Mouse (Mus musculus): ENCODE measurements at regions not wholly inside any gene's neighbourhood (a gene's known extent, or its start where the extent isn't known, plus 50 kb on each side); places are given as distances from the start of the nearest gene placed in this dataset.

- no peak for ATAC-seq (ENCODE audit: low FRiP score, low TSS enrichment)
- H3K4me3 ChIP-seq (replicated peaks; ENCODE audit: low read depth, low read length): no peak overlapping the region
Measured at GRCm38 (mm10) chr13:39566491-39566890, 605.8 kb upstream of the Slc35b3 start.

GRCm38 (mm10) chr13:39537724-39538440 is 577.2 kb upstream of the Slc35b3 start:
- DNase-seq (peak; percentile 31), ATAC-seq (ENCODE audit: low FRiP score, low TSS enrichment) (no peak)
- Histone ChIP-seq H3K4me3 (replicated peaks; ENCODE audit: low read depth, low read length) (no peak overlapping the region), H3K27ac (replicated peaks; ENCODE audit: low read depth, low read length) (no peak overlapping the region), H3K9me3 (ENCODE audit: control insufficient read depth, low read length) (no peaks in the 10 kb centered on the region), H3K9ac (replicated peaks; ENCODE audit: low read length) (no peak overlapping the region), H3K4me1 (ENCODE audit: control insufficient read depth, insufficient read depth, low read length) (peaks cover 9% of the 10 kb centered on the region), H3K36me3 (ENCODE audit: control insufficient read depth, insufficient read depth, low read length) (no peaks in the 10 kb centered on the region), H3K27me3 (ENCODE audit: control insufficient read depth, insufficient read depth, low read length) (0 out of 2 replicates have a peak, but pooled peaks cover 3% of the 10 kb centered on the region), H3K4me2 (ENCODE audit: low read length) (peak overlapping the region; percentile 15; the same call in 1 of the 2 replicates)
- WGBS: 37% methylated on average over 14 of the region's 14 CpGs

More at GRCm38 (mm10) chr13:39566491-39566890, 605.8 kb upstream of the Slc35b3 start:
- no peaks in the 10 kb centered on the region for H3K9me3 ChIP-seq (ENCODE audit: control insufficient read depth, low read length)
- no peaks in the 10 kb centered on the region for H3K27me3 ChIP-seq (ENCODE audit: control insufficient read depth, insufficient read depth, low read length)
- no peak for DNase-seq
- no peaks in the 10 kb centered on the region for H3K4me1 ChIP-seq (ENCODE audit: control insufficient read depth, insufficient read depth, low read length)
- no peak overlapping the region for H3K4me2 ChIP-seq (ENCODE audit: low read length)
- WGBS: 85% methylated on average over 2 of the region's 2 CpGs
- H3K36me3 ChIP-seq (ENCODE audit: control insufficient read depth, insufficient read depth, low read length): no peaks in the 10 kb centered on the region
- no peak overlapping the region for H3K27ac ChIP-seq (replicated peaks; ENCODE audit: low read depth, low read length)
- no peak overlapping the region for H3K9ac ChIP-seq (replicated peaks; ENCODE audit: low read length)

GRCm38 (mm10) chr13:39526469-39526868 is 565.8 kb upstream of the Slc35b3 start:
- 86% methylated on average over 1 of the region's 1 CpGs for WGBS
- H3K4me2 ChIP-seq (ENCODE audit: low read length): no peak overlapping the region
- no peak for DNase-seq
- no peak overlapping the region for H3K4me3 ChIP-seq (replicated peaks; ENCODE audit: low read depth, low read length)
- H3K9me3 ChIP-seq (ENCODE audit: control insufficient read depth, low read length): no peaks in the 10 kb centered on the region; the same call in 1 of the 2 replicates
- H3K36me3 ChIP-seq (ENCODE audit: control insufficient read depth, insufficient read depth, low read length): no peaks in the 10 kb centered on the region
- no peak for ATAC-seq (ENCODE audit: low FRiP score, low TSS enrichment)
- H3K4me1 ChIP-seq (ENCODE audit: control insufficient read depth, insufficient read depth, low read length): peaks cover 6% of the 10 kb centered on the region
- H3K27ac ChIP-seq (replicated peaks; ENCODE audit: low read depth, low read length): no peak overlapping the region
- H3K27me3 ChIP-seq (ENCODE audit: control insufficient read depth, insufficient read depth, low read length): peaks cover 47% of the 10 kb centered on the region
- H3K9ac ChIP-seq (replicated peaks; ENCODE audit: low read length): no peak overlapping the region

- Histone ChIP-seq H3K9me3 (ENCODE audit: control insufficient read depth, low read length) (no peaks in the 10 kb centered on the region; the same call in 1 of the 2 replicates), H3K27ac (replicated peaks; ENCODE audit: low read depth, low read length) (no peak overlapping the region), H3K9ac (replicated peaks; ENCODE audit: low read length) (no peak overlapping the region; the same call in 1 of the 2 replicates), H3K36me3 (ENCODE audit: control insufficient read depth, insufficient read depth, low read length) (no peaks in the 10 kb centered on the region), H3K4me2 (ENCODE audit: low read length) (peak overlapping the region; percentile 24), H3K4me1 (ENCODE audit: control insufficient read depth, insufficient read depth, low read length) (peaks cover 6% of the 10 kb centered on the region), H3K4me3 (replicated peaks; ENCODE audit: low read depth, low read length) (no peak overlapping the region), H3K27me3 (ENCODE audit: control insufficient read depth, insufficient read depth, low read length) (peaks cover 61% of the 10 kb centered on the region)
- DNase-seq (peak; percentile 77), ATAC-seq (ENCODE audit: low FRiP score, low TSS enrichment) (peak; percentile 83)
- WGBS: 4% methylated on average over 9 of the region's 9 CpGs
Measured at GRCm38 (mm10) chr13:39523856-39524301, 563.2 kb upstream of the Slc35b3 start.

- ATAC-seq (ENCODE audit: low FRiP score, low TSS enrichment) (0 out of 2 replicates have a peak, but pooled peaks have one; percentile 19), DNase-seq (peak; percentile 39)
- H3K4me3 ChIP-seq (replicated peaks; ENCODE audit: low read depth, low read length): no peak overlapping the region
- no peak overlapping the region for H3K27ac ChIP-seq (replicated peaks; ENCODE audit: low read depth, low read length)
- peaks cover 59% of the 10 kb centered on the region for H3K27me3 ChIP-seq (ENCODE audit: control insufficient read depth, insufficient read depth, low read length)
- H3K9me3 ChIP-seq (ENCODE audit: control insufficient read depth, low read length): no peaks in the 10 kb centered on the region; the same call in 1 of the 2 replicates
- no peak overlapping the region for H3K9ac ChIP-seq (replicated peaks; ENCODE audit: low read length)
- peak overlapping the region; percentile 24 for H3K4me2 ChIP-seq (ENCODE audit: low read length)
- 11% methylated on average over 5 of the region's 5 CpGs for WGBS
- peaks cover 6% of the 10 kb centered on the region for H3K4me1 ChIP-seq (ENCODE audit: control insufficient read depth, insufficient read depth, low read length)
- H3K36me3 ChIP-seq (ENCODE audit: control insufficient read depth, insufficient read depth, low read length): no peaks in the 10 kb centered on the region
Measured at GRCm38 (mm10) chr13:39523246-39523850, 562.7 kb upstream of the Slc35b3 start.

- Histone ChIP-seq H3K9ac (replicated peaks; ENCODE audit: low read length) (no peak overlapping the region), H3K9me3 (ENCODE audit: control insufficient read depth, low read length) (no peaks in the 10 kb centered on the region), H3K4me3 (replicated peaks; ENCODE audit: low read depth, low read length) (no peak overlapping the region), H3K36me3 (ENCODE audit: control insufficient read depth, insufficient read depth, low read length) (no peaks in the 10 kb centered on the region), H3K4me2 (ENCODE audit: low read length) (no peak overlapping the region), H3K27me3 (ENCODE audit: control insufficient read depth, insufficient read depth, low read length) (peaks cover 52% of the 10 kb centered on the region), H3K4me1 (ENCODE audit: control insufficient read depth, insufficient read depth, low read length) (peaks cover 6% of the 10 kb centered on the region), H3K27ac (replicated peaks; ENCODE audit: low read depth, low read length) (no peak overlapping the region)
- DNase-seq: no peak
- 97% methylated on average over 9 of the region's 9 CpGs for WGBS
- no peak for ATAC-seq (ENCODE audit: low FRiP score, low TSS enrichment)
Measured at GRCm38 (mm10) chr13:39520846-39521245, 560.2 kb upstream of the Slc35b3 start.

- DNase-seq: no peak
- Histone ChIP-seq H3K4me1 (ENCODE audit: control insufficient read depth, insufficient read depth, low read length) (no peaks in the 10 kb centered on the region), H3K4me2 (ENCODE audit: low read length) (no peak overlapping the region), H3K9ac (replicated peaks; ENCODE audit: low read length) (no peak overlapping the region), H3K36me3 (ENCODE audit: control insufficient read depth, insufficient read depth, low read length) (no peaks in the 10 kb centered on the region), H3K9me3 (ENCODE audit: control insufficient read depth, low read length) (no peaks in the 10 kb centered on the region), H3K27ac (replicated peaks; ENCODE audit: low read depth, low read length) (no peak overlapping the region), H3K4me3 (replicated peaks; ENCODE audit: low read depth, low read length) (no peak overlapping the region), H3K27me3 (ENCODE audit: control insufficient read depth, insufficient read depth, low read length) (peaks cover 37% of the 10 kb centered on the region)
- 33% methylated on average over 8 of the region's 8 CpGs for WGBS
- ATAC-seq (ENCODE audit: low FRiP score, low TSS enrichment): no peak
Measured at GRCm38 (mm10) chr13:39516106-39516505, 555.4 kb upstream of the Slc35b3 start.

- no peaks in the 10 kb centered on the region for H3K36me3 ChIP-seq (ENCODE audit: control insufficient read depth, insufficient read depth, low read length)
- no peak overlapping the region for H3K4me2 ChIP-seq (ENCODE audit: low read length)
- no peak overlapping the region for H3K4me3 ChIP-seq (replicated peaks; ENCODE audit: low read depth, low read length)
- no peak overlapping the region for H3K27ac ChIP-seq (replicated peaks; ENCODE audit: low read depth, low read length)
- no peak for DNase-seq
- H3K9ac ChIP-seq (replicated peaks; ENCODE audit: low read length): no peak overlapping the region
- H3K27me3 ChIP-seq (ENCODE audit: control insufficient read depth, insufficient read depth, low read length): no peaks in the 10 kb centered on the region
- H3K9me3 ChIP-seq (ENCODE audit: control insufficient read depth, low read length): no peaks in the 10 kb centered on the region
- H3K4me1 ChIP-seq (ENCODE audit: control insufficient read depth, insufficient read depth, low read length): no peaks in the 10 kb centered on the region
- ATAC-seq (ENCODE audit: low FRiP score, low TSS enrichment): no peak
- 77% methylated on average over 7 of the region's 7 CpGs for WGBS
Measured at GRCm38 (mm10) chr13:39489806-39490205, 529.1 kb upstream of the Slc35b3 start.

Data from midbrain, embryonic 14.5 days (tissue).